Mouse (Mus musculus) ovary, adult 18-20 months (tissue): ENCODE data around the gene Fanca.
"Not testable (repeated sequence)": the region's sequence is repeated elsewhere in the genome, so short reads cannot be mapped to it uniquely, and the experiment has no call there.

ENCODE experiments used
- DNase-seq: peaks from one replicate; pipeline ENCODE4 v3.0.0; 2022; ENCODE audit warnings: low spot score, mixed read lengths

Fanca gene

GRCm38 (mm10) chr8:123233300-123233699 is 85.1 kb downstream of the Fanca start:
- no peak for DNase-seq

- no peak for DNase-seq
Observed at GRCm38 (mm10) chr8:123232553-123232952, 85.8 kb downstream of the Fanca start.

GRCm38 (mm10) chr8:123231742-123232141 is 86.6 kb downstream of the Fanca start:
- no peak for DNase-seq

- DNase-seq, result not testable (repeated sequence)
Observed at GRCm38 (mm10) chr8:123230326-123230725, 88.0 kb downstream of the Fanca start.

GRCm38 (mm10) chr8:123228416-123228815 is 90.0 kb downstream of the Fanca start:
- no peak for DNase-seq

- peak; percentile 88 for DNase-seq
Observed at GRCm38 (mm10) chr8:123224278-123225266, 93.8 kb downstream of the Fanca start, which contains the start of gene Cdk10. Cdk10 (plus strand) TSS chr8:123224842.

GRCm38 (mm10) chr8:123220917-123221316 is 97.5 kb downstream of the Fanca start:
- DNase-seq, result no peak
